Mouse (Mus musculus) megakaryocyte, embryonic 14.5 days (primary cell): ENCODE measurements at regions not wholly inside any gene's neighbourhood (a gene's known extent, or its start where the extent isn't known, plus 50 kb on each side); places are given as distances from the start of the nearest gene placed in this dataset.

Experiments used
- H3K27me3 ChIP-seq: replicated peaks from 2 replicates; pipeline ENCODE3; 2012; ENCODE audit warnings: inconsistent platforms
- H3K36me3 ChIP-seq: replicated peaks from 2 replicates; pipeline ENCODE3; 2012; ENCODE audit warnings: low read length, inconsistent platforms, mixed read lengths
- H3K4me1 ChIP-seq: 2 replicates; pipeline ENCODE4 v1.6.1; 2012; ENCODE audit warnings: inconsistent platforms
- H3K4me3 ChIP-seq: replicated peaks from 2 replicates; pipeline ENCODE3; 2012; ENCODE audit warnings: moderate library complexity, mild to moderate bottlenecking, inconsistent platforms
- H3K9me3 ChIP-seq: 2 replicates; pipeline ENCODE4 v1.6.1; 2012; ENCODE audit warnings: inconsistent platforms
- FLI1 ChIP-seq: IDR thresholded peaks from 2 replicates; pipeline ENCODE4 v1.6.1; 2012; ENCODE audit warnings: low read length, inconsistent platforms, mixed read lengths
- GATA1 ChIP-seq: IDR thresholded peaks from 3 replicates; pipeline ENCODE4 v1.6.1; 2012; ENCODE audit warnings: mixed read lengths, low read length, inconsistent platforms, borderline replicate concordance

DNA sequence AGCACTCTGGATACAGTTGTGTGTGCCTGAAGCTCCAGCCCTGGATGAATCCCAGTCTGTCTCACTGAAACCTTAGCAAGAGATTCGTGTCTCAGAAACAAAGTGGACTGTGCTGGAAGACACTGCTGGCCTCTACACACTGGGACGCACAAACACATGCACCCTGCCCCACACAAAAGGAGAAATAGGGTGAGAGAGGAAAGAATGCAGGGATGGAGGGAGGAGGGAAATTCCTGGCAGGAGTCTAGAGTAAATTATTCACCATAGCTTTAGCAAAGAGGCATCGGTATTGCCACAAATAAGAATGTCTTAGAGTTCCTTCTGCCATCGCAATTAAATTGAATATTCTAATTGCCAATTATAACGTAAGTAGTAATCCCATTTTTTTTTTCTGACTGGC, 530.4 kb upstream of the Kdm8 start:
- H3K36me3 ChIP-seq: no peaks in the 10 kb centered on the region
- peaks cover 17% of the 10 kb centered on the region; the same call in 1 of the 2 replicates for H3K9me3 ChIP-seq
- H3K4me1 ChIP-seq: no peaks in the 10 kb centered on the region
- no peaks in the 10 kb centered on the region for H3K27me3 ChIP-seq
- TF ChIP-seq FLI1: no peak
- no peak for TF ChIP-seq GATA1
- no peak overlapping the region for H3K4me3 ChIP-seq

DNA sequence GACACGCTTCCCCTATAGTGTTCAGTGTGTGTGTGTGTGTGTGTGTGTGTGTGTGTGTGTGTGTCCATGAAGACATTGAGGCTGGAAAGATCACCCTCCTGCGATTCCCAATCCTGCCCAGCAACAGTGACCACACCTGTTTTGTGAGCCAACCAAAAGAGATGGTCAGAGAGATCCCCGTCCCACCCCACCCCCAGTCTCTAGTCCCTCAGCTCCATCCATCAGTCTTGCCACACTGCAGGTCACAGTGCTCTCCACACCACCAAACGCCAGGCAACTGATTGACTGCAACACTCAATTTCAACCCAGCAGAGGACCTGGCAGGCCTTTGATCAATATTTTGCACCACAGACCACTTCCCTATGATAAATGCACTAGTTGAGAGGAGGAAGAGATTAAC, 530.0 kb upstream of the Kdm8 start:
- no peaks in the 10 kb centered on the region for H3K36me3 ChIP-seq
- H3K27me3 ChIP-seq: no peaks in the 10 kb centered on the region
- no peak for TF ChIP-seq FLI1
- TF ChIP-seq GATA1: no peak
- H3K4me1 ChIP-seq: no peaks in the 10 kb centered on the region
- peaks cover 17% of the 10 kb centered on the region; the same call in 1 of the 2 replicates for H3K9me3 ChIP-seq
- no peak overlapping the region for H3K4me3 ChIP-seq

DNA sequence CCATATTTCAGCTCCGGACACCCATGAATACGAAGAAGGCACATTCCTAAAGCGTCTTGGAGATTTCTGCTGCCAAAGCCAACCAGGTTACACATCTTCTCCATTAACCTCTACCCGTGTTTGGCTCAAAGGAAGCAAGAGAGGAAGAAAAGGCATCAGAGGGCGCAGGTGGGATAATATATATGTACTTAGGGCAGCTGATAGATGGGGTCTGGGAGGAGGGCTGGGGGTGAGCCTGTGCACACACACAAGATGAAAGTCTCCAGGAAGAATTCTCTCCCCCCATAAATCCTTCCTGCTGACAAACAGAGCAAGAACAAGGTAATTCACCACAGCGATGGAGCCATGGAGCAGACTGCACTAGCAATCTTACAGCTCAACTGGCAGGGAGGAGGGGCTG, 529.5 kb upstream of the Kdm8 start:
- H3K4me1 ChIP-seq: no peaks in the 10 kb centered on the region
- H3K36me3 ChIP-seq: no peaks in the 10 kb centered on the region
- no peaks in the 10 kb centered on the region for H3K27me3 ChIP-seq
- no peak overlapping the region for H3K4me3 ChIP-seq
- TF ChIP-seq GATA1 (no peak), FLI1 (no peak)
- H3K9me3 ChIP-seq: peaks cover 17% of the 10 kb centered on the region; the same call in 1 of the 2 replicates

DNA sequence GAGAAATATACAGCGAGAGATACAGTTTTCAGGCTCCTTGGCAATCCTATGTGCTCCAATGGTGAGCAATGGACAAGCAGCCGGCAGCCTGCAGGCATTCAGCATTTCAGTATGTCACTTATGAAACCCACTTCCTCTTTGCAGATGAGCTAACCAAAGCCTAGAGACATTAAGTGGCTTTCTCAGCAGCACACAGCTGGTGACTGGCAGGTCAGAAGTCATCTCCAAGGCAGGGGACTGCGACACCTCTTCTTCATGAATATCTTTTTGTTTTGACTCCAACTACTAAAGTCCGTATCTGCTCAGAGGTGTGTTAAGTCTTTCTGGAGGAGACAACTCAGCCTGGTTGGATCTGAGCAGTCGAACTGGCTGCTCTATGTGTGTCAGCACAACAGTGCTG, 528.8 kb upstream of the Kdm8 start:
- H3K27me3 ChIP-seq: no peaks in the 10 kb centered on the region
- no peaks in the 10 kb centered on the region for H3K4me1 ChIP-seq
- TF ChIP-seq GATA1: no peak
- TF ChIP-seq FLI1: no peak
- peaks cover 16% of the 10 kb centered on the region; the same call in 1 of the 2 replicates for H3K9me3 ChIP-seq
- H3K4me3 ChIP-seq: no peak overlapping the region
- H3K36me3 ChIP-seq: no peaks in the 10 kb centered on the region

DNA sequence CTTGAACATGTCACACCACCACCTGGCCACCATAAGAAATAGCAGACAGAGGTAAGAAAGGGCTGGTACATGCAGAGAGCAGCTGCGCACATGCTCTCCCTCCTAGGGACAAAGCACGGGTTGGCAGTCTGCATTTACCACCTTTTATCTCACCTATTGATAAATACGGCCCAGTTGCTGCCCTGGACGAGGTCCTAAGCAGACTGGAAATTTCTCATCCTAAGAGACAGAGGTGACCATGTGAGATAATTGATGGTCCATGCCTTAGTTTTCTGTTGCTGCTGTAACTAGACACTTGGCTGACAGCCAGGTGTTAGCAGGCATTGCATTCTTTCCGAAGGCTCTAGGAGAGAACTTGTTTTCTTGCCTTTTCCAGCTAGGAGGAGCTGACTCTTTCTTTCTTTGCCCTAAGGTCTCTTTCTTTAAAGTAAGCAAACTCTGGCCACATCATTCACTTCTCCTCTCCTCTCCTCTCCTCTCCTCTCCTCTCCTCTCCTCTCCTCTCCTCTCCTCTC, 526.8 kb upstream of the Kdm8 start:
- H3K27me3 ChIP-seq: no peaks in the 10 kb centered on the region
- H3K36me3 ChIP-seq: no peaks in the 10 kb centered on the region
- H3K9me3 ChIP-seq: peaks cover 10% of the 10 kb centered on the region; the same call in 1 of the 2 replicates
- no peak overlapping the region for H3K4me3 ChIP-seq
- TF ChIP-seq FLI1 (no peak), GATA1 (no peak)
- H3K4me1 ChIP-seq: no peaks in the 10 kb centered on the region

DNA sequence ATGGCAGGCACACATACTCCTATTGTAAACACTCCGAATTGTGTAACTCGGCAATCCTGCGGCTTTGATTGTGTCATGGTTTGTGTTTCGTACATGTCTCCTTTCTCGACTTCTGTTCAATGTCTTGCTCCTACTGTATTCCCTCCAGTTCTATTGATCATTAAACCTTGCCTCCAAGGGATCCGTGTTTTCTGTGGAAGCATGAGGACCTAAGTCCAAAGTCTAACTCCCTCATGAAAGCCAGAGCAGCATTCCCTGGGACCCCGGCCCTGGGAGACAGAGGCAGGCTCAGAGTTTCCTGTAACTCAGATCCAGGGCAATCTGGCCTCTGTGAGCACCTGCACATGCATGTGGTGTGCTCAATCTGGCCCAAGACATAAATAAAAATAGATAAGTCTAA, 521.7 kb upstream of the Kdm8 start:
- H3K4me1 ChIP-seq: no peaks in the 10 kb centered on the region
- H3K27me3 ChIP-seq: no peaks in the 10 kb centered on the region
- no peaks in the 10 kb centered on the region for H3K9me3 ChIP-seq
- TF ChIP-seq GATA1 (no peak), FLI1 (no peak)
- H3K4me3 ChIP-seq: no peak overlapping the region
- no peaks in the 10 kb centered on the region for H3K36me3 ChIP-seq

DNA sequence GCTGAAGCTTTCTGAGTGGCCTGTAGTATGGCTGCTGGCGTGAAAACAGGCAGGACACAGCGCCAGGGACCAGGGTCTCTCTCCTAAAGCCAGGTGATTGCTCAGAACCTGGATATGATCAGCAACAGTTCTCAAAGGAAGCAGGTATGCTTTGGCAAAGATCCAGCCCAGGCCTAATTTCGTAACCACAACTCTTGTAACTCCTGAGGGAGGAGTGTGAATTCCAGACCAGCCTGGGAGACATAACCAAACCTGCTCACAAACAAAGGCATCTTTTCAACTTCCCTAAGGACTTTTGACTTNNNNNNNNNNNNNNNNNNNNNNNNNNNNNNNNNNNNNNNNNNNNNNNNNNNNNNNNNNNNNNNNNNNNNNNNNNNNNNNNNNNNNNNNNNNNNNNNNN, 510.9 kb upstream of the Kdm8 start:
- H3K27me3 ChIP-seq: no peaks in the 10 kb centered on the region
- no peaks in the 10 kb centered on the region for H3K4me1 ChIP-seq
- no peak for TF ChIP-seq FLI1
- no peak for TF ChIP-seq GATA1
- no peak overlapping the region for H3K4me3 ChIP-seq
- no peaks in the 10 kb centered on the region for H3K36me3 ChIP-seq
- H3K9me3 ChIP-seq: peaks cover 8% of the 10 kb centered on the region; the same call in 1 of the 2 replicates

DNA sequence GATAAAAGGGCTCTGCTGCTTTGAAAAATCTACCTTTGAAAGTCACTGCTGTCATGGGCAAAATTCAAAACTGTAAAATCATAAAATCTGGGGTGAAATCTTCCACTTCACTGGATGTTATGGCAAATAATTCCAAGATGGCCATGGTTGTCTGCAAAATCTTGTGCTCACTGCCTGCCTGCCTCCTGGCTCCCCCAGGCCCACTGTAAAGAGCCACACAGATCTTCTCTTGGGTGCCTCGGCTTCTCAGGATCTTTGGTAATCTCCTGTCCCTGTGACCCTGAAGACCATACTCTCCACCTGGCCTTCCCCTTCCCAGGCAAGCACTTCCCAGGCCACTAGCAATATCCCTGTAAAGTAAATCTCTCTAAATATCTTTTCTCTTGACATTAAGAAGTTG, 505.1 kb upstream of the Kdm8 start:
- Histone ChIP-seq H3K9me3 (peaks cover 8% of the 10 kb centered on the region; the same call in 1 of the 2 replicates), H3K36me3 (no peaks in the 10 kb centered on the region), H3K27me3 (no peaks in the 10 kb centered on the region), H3K4me3 (no peak overlapping the region), H3K4me1 (no peaks in the 10 kb centered on the region)
- TF ChIP-seq FLI1 (no peak), GATA1 (no peak)

DNA sequence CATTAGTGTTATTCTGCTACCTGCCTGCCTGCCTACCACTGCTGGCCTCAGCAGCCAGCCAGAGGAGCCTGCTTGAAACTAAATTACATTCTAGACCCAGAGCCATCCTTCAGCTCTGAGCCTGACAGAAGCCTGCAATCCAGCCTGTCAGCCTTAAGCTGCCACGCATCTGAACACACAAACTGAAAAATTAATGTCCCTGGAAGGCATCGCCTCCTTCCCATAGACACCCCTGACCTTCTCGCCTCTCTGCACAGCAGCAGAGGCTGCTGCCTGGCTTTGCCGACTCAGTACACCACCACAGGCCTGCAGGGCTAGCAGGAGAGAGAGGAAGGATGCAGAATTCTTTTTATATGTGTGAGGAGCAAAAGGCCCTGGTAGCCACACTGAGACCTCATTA, 502.9 kb upstream of the Kdm8 start:
- Histone ChIP-seq H3K4me1 (no peaks in the 10 kb centered on the region), H3K27me3 (no peaks in the 10 kb centered on the region), H3K4me3 (no peak overlapping the region), H3K9me3 (peaks cover 5% of the 10 kb centered on the region; the same call in 1 of the 2 replicates), H3K36me3 (no peaks in the 10 kb centered on the region)
- TF ChIP-seq FLI1 (no peak), GATA1 (no peak)

DNA sequence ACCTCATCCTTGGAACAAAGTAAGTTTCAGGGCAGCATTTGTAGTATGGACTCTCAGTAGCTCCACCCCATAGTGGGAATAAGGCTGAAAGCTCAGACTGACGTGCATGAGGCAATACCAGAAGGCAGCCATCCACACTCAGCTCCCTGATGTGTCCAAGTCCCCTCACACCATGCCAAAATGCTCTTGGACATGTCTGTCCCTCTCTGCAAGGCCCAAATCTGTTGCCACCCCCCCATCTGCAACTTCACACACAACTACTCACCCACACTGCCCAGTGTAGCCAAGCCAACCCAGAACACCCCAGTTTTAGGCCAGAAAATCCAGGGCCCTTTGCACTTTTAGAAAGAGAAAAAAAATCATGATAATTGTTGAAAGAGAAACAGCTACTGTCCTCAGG, 498.1 kb upstream of the Kdm8 start:
- no peaks in the 10 kb centered on the region for H3K36me3 ChIP-seq
- no peak overlapping the region for H3K4me3 ChIP-seq
- no peaks in the 10 kb centered on the region; the same call in 1 of the 2 replicates for H3K4me1 ChIP-seq
- H3K9me3 ChIP-seq: peaks cover 21% of the 10 kb centered on the region; the same call in 1 of the 2 replicates
- no peaks in the 10 kb centered on the region for H3K27me3 ChIP-seq
- TF ChIP-seq GATA1 (no peak), FLI1 (no peak)

DNA sequence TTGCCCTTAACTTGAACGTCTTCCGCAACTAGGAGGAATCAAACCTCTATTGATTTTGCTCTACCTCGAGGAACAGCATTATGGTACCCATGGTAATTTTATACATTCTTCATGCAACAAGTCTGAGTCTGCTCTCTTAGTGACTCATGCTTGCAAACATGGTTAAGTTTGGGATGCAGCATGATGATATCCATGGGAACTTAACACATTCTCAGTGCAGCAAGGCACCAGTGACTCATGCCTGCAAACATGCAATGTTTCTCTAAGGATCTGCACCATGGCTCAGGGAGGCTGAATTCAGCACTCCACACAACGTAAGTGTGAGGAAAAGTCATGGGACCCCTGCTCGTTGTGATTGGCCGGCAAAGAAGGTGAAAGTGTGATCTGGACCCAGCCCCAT, 487.1 kb upstream of the Kdm8 start:
- H3K27me3 ChIP-seq: no peaks in the 10 kb centered on the region
- no peak overlapping the region for H3K4me3 ChIP-seq
- no peaks in the 10 kb centered on the region for H3K36me3 ChIP-seq
- H3K4me1 ChIP-seq: no peaks in the 10 kb centered on the region
- TF ChIP-seq GATA1 (no peak), FLI1 (no peak)
- peaks cover 14% of the 10 kb centered on the region for H3K9me3 ChIP-seq
